Mouse (Mus musculus) cortical plate, adult 2 months (tissue): ENCODE results near the gene Nol4l.

Source experiments
- CTCF ChIP-seq: fragments of 200-500 bp; IDR thresholded peaks from 2 replicates; pipeline ENCODE4 v1.5.1; 2011; ENCODE audit warnings: mild to moderate bottlenecking, control low read depth, low read length; ENCODE audit not compliant: insufficient read depth; ENCODE audit errors: extremely low read depth
- POLR2A ChIP-seq: fragments of 200-500 bp; IDR thresholded peaks from 2 replicates; pipeline ENCODE4 v1.6.1; 2011; ENCODE audit warnings: mild to moderate bottlenecking, low read length, control low read depth; ENCODE audit not compliant: insufficient read depth; ENCODE audit errors: extremely low read depth

- TF ChIP-seq POLR2A (no peak), CTCF (no peak)
Observed at GRCm38 (mm10) chr2:153495818-153496217, 34.0 kb downstream of the Nol4l start.
